In the genomic region with DNA sequence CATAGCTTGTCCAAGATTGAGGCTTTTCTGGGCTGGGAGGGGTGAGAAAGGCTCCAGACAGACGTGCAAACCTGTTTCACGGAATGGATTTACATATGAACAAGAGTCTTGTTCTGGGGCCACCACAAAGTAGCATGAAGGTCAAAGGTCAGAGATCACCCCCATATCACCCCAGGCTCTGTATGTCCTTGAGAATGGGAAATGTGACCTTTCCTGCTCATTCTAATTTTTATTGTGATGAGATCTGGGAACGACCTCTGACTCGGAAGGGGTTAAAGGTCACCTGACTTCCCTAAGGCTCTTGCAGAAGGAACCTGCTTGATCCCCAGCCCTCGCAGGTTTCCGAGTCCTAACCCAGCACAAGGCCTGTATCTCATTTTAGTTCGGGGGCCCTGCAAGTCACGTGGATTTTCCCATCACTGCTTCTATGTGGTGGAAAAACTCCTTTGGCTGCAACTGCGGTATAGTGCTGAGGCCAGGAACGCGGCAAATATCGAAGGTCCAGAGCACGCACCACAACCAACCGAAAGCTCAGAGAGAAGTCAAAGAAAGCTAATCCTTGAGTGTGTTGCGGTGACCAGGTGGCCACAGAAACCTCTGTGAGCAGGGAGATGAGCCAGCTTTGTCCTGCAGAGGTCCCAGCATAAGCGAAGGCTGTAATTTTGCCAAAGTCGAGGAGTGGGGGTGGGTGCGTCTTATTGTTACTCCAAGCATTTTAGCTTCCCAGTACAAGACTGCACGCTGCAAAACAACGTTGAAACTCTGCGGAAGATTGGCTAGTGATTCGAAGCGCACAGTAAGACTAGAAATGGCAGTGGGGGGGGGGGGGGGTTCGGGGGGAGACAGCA, we compare ENCODE assay signal across 8 mouse cellular contexts.
A peak's percentile ranks its signal among the peaks of the same experiment; 100 is the strongest.
DNase-seq lines count a peak whose midpoint lies in the region; ATAC-seq and TF ChIP-seq lines count a peak whose summit lies in the region.

No protein-coding gene starts in this region.

- no peaks in the 10 kb centered on the region; the same call in 1 of the 2 replicates for H3K27me3 ChIP-seq in liver, embryonic 11.5 days (replicated peaks; ENCODE audit: control insufficient read depth, insufficient read depth, low read length)
- no peaks in the 10 kb centered on the region for H3K27me3 ChIP-seq in liver, postnatal 0 days (ENCODE audit: insufficient read depth, low read length)
- H3K27me3 ChIP-seq in hindbrain, embryonic 11.5 days (ENCODE audit: control insufficient read depth, insufficient read depth, low read length) = no peaks in the 10 kb centered on the region
- H3K27me3 ChIP-seq in midbrain, embryonic 16.5 days (ENCODE audit: control insufficient read depth, insufficient read depth, low read depth, low read length) = no peaks in the 10 kb centered on the region

- whole genome bisulfite sequencing in liver, embryonic 11.5 days = 54% methylated on average over 24 of the region's 24 CpGs
- 61% methylated on average over 23 of the region's 24 CpGs for WGBS in liver, postnatal 0 days (ENCODE audit: insufficient replicate concordance)
- 17% methylated on average over 24 of the region's 24 CpGs for WGBS in hindbrain, embryonic 11.5 days
- WGBS in midbrain, embryonic 16.5 days = 15% methylated on average over 24 of the region's 24 CpGs

- H3K4me3 ChIP-seq in liver, embryonic 11.5 days (ENCODE audit: low read depth, low read length) = peak overlapping the region; percentile 28; the same call in 1 of the 2 replicates
- no peak overlapping the region for H3K4me3 ChIP-seq in liver, postnatal 0 days (ENCODE audit: low read depth, low read length)
- peak overlapping the region; percentile 27; the same call in 1 of the 2 replicates for H3K4me3 ChIP-seq in hindbrain, embryonic 11.5 days (ENCODE audit: low read depth, low read length)
- H3K4me3 ChIP-seq in midbrain, embryonic 16.5 days (ENCODE audit: low read depth, low read length) = peak overlapping the region; percentile 41

- TF ChIP-seq CTCF in liver, postnatal 0 days (IDR thresholded peaks at IDR 0.05; ENCODE audit: low read depth) = no peak

- H3K4me1 ChIP-seq in liver, embryonic 11.5 days (replicated peaks; ENCODE audit: control insufficient read depth, insufficient read depth, low read length) = no peaks in the 10 kb centered on the region
- H3K4me1 ChIP-seq in liver, postnatal 0 days (ENCODE audit: insufficient read depth) = no peaks in the 10 kb centered on the region
- peaks cover 7% of the 10 kb centered on the region for H3K4me1 ChIP-seq in hindbrain, embryonic 11.5 days (replicated peaks; ENCODE audit: control insufficient read depth, insufficient read depth, low read length)
- H3K4me1 ChIP-seq in midbrain, embryonic 16.5 days (ENCODE audit: control insufficient read depth, insufficient read depth, low read length) = peaks cover 20% of the 10 kb centered on the region

- H3K36me3 ChIP-seq in liver, embryonic 11.5 days (ENCODE audit: control insufficient read depth, insufficient read depth, low read length) = no peaks in the 10 kb centered on the region
- H3K36me3 ChIP-seq in liver, postnatal 0 days (replicated peaks; ENCODE audit: insufficient read depth, low read length) = no peaks in the 10 kb centered on the region
- no peaks in the 10 kb centered on the region for H3K36me3 ChIP-seq in hindbrain, embryonic 11.5 days (ENCODE audit: control insufficient read depth, insufficient read depth, low read length)
- no peaks in the 10 kb centered on the region for H3K36me3 ChIP-seq in midbrain, embryonic 16.5 days (ENCODE audit: control insufficient read depth, insufficient read depth, low read length)

- H3K9ac ChIP-seq in liver, embryonic 11.5 days (ENCODE audit: low read depth, low read length) = no peak overlapping the region
- H3K9ac ChIP-seq in liver, postnatal 0 days (replicated peaks) = no peak overlapping the region
- peak overlapping the region; percentile 56; the same call in 1 of the 2 replicates for H3K9ac ChIP-seq in hindbrain, embryonic 11.5 days (ENCODE audit: low read depth, low read length)
- H3K9ac ChIP-seq in midbrain, embryonic 16.5 days (ENCODE audit: low read depth, low read length) = peak overlapping the region; percentile 55

- no peak overlapping the region for H3K27ac ChIP-seq in liver, embryonic 11.5 days (ENCODE audit: low read depth, low read length)
- no peak overlapping the region for H3K27ac ChIP-seq in liver, postnatal 0 days (ENCODE audit: low read depth)
- H3K27ac ChIP-seq in hindbrain, embryonic 11.5 days (ENCODE audit: low read depth, low read length) = 0 out of 2 replicates have a peak overlapping the region, but pooled peaks have one; percentile 3
- H3K27ac ChIP-seq in midbrain, embryonic 16.5 days (ENCODE audit: low read length) = peak overlapping the region; percentile 89

- H3K9me3 ChIP-seq in liver, embryonic 11.5 days (ENCODE audit: control insufficient read depth, low read length) = no peaks in the 10 kb centered on the region
- no peaks in the 10 kb centered on the region for H3K9me3 ChIP-seq in liver, postnatal 0 days (ENCODE audit: low read length)
- no peaks in the 10 kb centered on the region for H3K9me3 ChIP-seq in hindbrain, embryonic 11.5 days (ENCODE audit: control insufficient read depth, low read length)
- no peaks in the 10 kb centered on the region for H3K9me3 ChIP-seq in midbrain, embryonic 16.5 days (replicated peaks; ENCODE audit: control insufficient read depth, low read length, poor library complexity, severe bottlenecking)

- ATAC-seq in liver, embryonic 11.5 days (replicated peaks; ENCODE audit: low FRiP score) = no peak; the same call in 1 of the 2 replicates
- ATAC-seq in liver, postnatal 0 days = no peak
- ATAC-seq in hindbrain, embryonic 11.5 days (ENCODE audit: low FRiP score) = peak; percentile 25
- peak; percentile 51 for ATAC-seq in midbrain, embryonic 16.5 days

- DNase-seq in liver, embryonic 11.5 days (ENCODE audit: low spot score) = no peak
- no peak for DNase-seq in liver, postnatal 0 days
- peak; percentile 63 for DNase-seq in embryo, embryonic 10 days (ENCODE audit: low spot score)
- peak; percentile 56 for DNase-seq in hindbrain, embryonic 11.5 days (ENCODE audit: low spot score)
- DNase-seq in gastrocnemius, postnatal 4 days (ENCODE audit: low spot score in 2 of 2) = no peak
- DNase-seq in spleen, adult 18-20 months = no peak
- no peak for DNase-seq in lung, postnatal 10 days

- H3K4me2 ChIP-seq in liver, embryonic 11.5 days = peak overlapping the region; percentile 61
- H3K4me2 ChIP-seq in liver, postnatal 0 days (ENCODE audit: low read depth, low read length) = no peak overlapping the region
- H3K4me2 ChIP-seq in hindbrain, embryonic 11.5 days (replicated peaks; ENCODE audit: low read depth, low read length) = peak overlapping the region; percentile 55
- peak overlapping the region; percentile 60 for H3K4me2 ChIP-seq in midbrain, embryonic 16.5 days (ENCODE audit: low read length)

- no peak for TF ChIP-seq EP300 in liver, postnatal 0 days (IDR thresholded peaks at IDR 0.05; ENCODE audit: low read depth)

Comparison
In these comparisons a context has a peak if more than half of its experiments do, and no peak if none do; other contexts are left out.
1. ATAC-seq: peak in hindbrain, embryonic 11.5 days (single experiment) and midbrain, embryonic 16.5 days (single experiment); none in liver, embryonic 11.5 days (single experiment) and liver, postnatal 0 days (single experiment).
2. DNase-seq: peak in embryo, embryonic 10 days (single experiment) and hindbrain, embryonic 11.5 days (single experiment); none in liver, embryonic 11.5 days (single experiment), liver, postnatal 0 days (single experiment), gastrocnemius, postnatal 4 days (0 of 2), spleen, adult 18-20 months (0 of 2) and lung, postnatal 10 days (single experiment).
3. H3K27ac ChIP-seq: peak in hindbrain, embryonic 11.5 days (single experiment) and midbrain, embryonic 16.5 days (single experiment); none in liver, embryonic 11.5 days (single experiment) and liver, postnatal 0 days (single experiment).
4. H3K9ac ChIP-seq: peak in hindbrain, embryonic 11.5 days (single experiment) and midbrain, embryonic 16.5 days (single experiment); none in liver, embryonic 11.5 days (single experiment) and liver, postnatal 0 days (single experiment).